Mouse (Mus musculus): ENCODE data around the gene Clcn6. TPM values are rescaled to one million over a fixed set of nuclear protein-coding genes. Genes with fewer than 3 reads are reported as not detected.
"Not testable (repeated sequence)": the region's sequence is repeated elsewhere in the genome, so short reads cannot be mapped to it uniquely, and the experiment has no call there.

Clcn6 gene
- polyA plus RNA-seq, 1 experiment from 2014 or later = 5.4 TPM

DNA sequence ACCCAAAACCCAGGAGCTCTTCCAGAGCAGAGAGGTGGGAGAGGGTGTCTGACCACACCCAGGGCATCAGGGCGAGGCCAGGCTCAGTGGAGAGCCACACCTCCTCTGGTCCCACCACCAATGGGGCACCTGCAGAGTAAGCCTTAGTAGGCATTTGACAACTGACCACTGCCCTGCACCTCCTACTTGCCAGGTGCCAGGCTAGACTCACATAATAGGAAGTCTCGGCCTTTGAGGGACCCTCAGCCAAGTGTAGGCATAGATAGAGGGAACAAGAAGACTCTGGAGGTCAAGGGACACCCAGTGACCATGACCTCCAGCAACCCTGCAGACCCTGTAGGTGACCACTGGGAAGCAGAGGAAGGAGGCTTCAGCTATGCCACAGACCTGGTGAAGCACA is 5.5 kb upstream of the Clcn6 start:
- Histone ChIP-seq H3K4me1 (ENCODE audit: control insufficient read depth in 2 of 2, insufficient read depth in 2 of 2, low read length in 2 of 2) (peaks cover 20 to 35% of the 10 kb centered on the region in 2 experiments), H3K9ac (ENCODE audit: low read length) (no peak overlapping the region), H3K4me2 (ENCODE audit: low read length) (no peak overlapping the region), H3K27me3 (ENCODE audit: control insufficient read depth, insufficient read depth, low read length) (no peaks in the 10 kb centered on the region), H3K9me3 (ENCODE audit: control insufficient read depth, low read length) (no peaks in the 10 kb centered on the region), H3K36me3 (ENCODE audit: control insufficient read depth, insufficient read depth, low read length) (peaks cover 52% of the 10 kb centered on the region), H3K4me3 (ENCODE audit: control insufficient read depth in 1 of 2, insufficient read depth in 1 of 2, low read depth in 1 of 2, low read length in 2 of 2) (no peak overlapping the region), H3K27ac (replicated peaks in 1 of 2; ENCODE audit: control insufficient read depth in 1 of 2, insufficient read depth in 1 of 2, low read depth in 2 of 2, low read length in 2 of 2) (no peak overlapping the region)
- no peak for ATAC-seq (ENCODE audit: insufficient number of reproducible peaks, insufficient read depth, low FRiP score, low read depth)
- WGBS = 75% methylated on average over 2 of the region's 2 CpGs

- H3K36me3 ChIP-seq (ENCODE audit: control insufficient read depth, insufficient read depth, low read length) = peaks cover 44% of the 10 kb centered on the region
- H3K27ac ChIP-seq (replicated peaks in 1 of 2; ENCODE audit: control insufficient read depth in 1 of 2, insufficient read depth in 1 of 2, low read depth in 2 of 2, low read length in 2 of 2); H3K4me2 ChIP-seq (ENCODE audit: low read length); H3K27me3 ChIP-seq (ENCODE audit: control insufficient read depth, insufficient read depth, low read length); H3K4me3 ChIP-seq (ENCODE audit: control insufficient read depth in 1 of 2, insufficient read depth in 1 of 2, low read depth in 1 of 2, low read length in 2 of 2); H3K9ac ChIP-seq (ENCODE audit: low read length); ATAC-seq (ENCODE audit: insufficient number of reproducible peaks, insufficient read depth, low FRiP score, low read depth); H3K9me3 ChIP-seq (ENCODE audit: control insufficient read depth, low read length): not testable (repeated sequence)
- WGBS = 81% methylated on average over 7 of the region's 8 CpGs
- peaks cover 20 to 35% of the 10 kb centered on the region in 2 experiments for H3K4me1 ChIP-seq (ENCODE audit: control insufficient read depth in 2 of 2, insufficient read depth in 2 of 2, low read length in 2 of 2)
Measured at GRCm38 (mm10) chr4:148043327-148043726, 4.7 kb upstream of the Clcn6 start.

DNA sequence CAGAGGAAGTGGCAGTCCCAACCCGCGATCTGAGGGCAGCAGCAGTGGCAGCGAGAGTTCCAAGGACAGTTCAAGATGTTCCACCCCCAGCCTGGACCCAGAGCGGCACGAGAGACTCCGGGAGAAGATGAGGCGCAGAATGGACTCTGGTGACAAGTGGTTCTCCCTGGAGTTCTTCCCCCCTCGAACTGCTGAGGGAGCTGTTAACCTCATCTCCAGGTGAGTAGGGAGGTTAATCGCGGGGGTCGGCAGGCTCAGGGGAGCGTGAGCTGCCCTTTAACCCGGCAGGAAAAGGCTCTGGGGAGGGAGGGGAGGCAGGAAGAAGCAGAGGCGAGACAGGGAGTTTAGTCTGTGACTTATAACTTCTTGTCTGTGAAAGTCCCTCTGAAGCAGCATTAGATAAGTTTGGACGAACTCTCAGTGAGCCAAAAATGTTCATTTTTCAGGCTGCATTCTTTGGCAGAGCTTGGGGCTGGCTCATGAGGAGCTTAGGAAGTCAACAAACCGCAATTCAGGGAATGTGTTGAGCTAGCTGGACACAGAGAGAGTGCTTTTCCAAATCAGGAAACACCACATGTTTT is 3.1 kb upstream of the Clcn6 start:
- H3K27ac ChIP-seq (replicated peaks in 1 of 2; ENCODE audit: control insufficient read depth in 1 of 2, insufficient read depth in 1 of 2, low read depth in 2 of 2, low read length in 2 of 2) = peak overlapping the region; percentile 56 to 81
- peak overlapping the region; percentile 74 for H3K9ac ChIP-seq (ENCODE audit: low read length)
- no peaks in the 10 kb centered on the region for H3K27me3 ChIP-seq (ENCODE audit: control insufficient read depth, insufficient read depth, low read length)
- peak overlapping the region; percentile 86 for H3K4me2 ChIP-seq (ENCODE audit: low read length)
- 3% methylated on average over 16 of the region's 16 CpGs for WGBS
- no peak for ATAC-seq (ENCODE audit: insufficient number of reproducible peaks, insufficient read depth, low FRiP score, low read depth)
- H3K9me3 ChIP-seq (ENCODE audit: control insufficient read depth, low read length) = no peaks in the 10 kb centered on the region
- peaks cover 33% of the 10 kb centered on the region for H3K36me3 ChIP-seq (ENCODE audit: control insufficient read depth, insufficient read depth, low read length)
- H3K4me1 ChIP-seq (ENCODE audit: control insufficient read depth in 2 of 2, insufficient read depth in 2 of 2, low read length in 2 of 2) = peaks cover 20 to 43% of the 10 kb centered on the region in 2 experiments
- peak overlapping the region; percentile 51 to 60 for H3K4me3 ChIP-seq (ENCODE audit: control insufficient read depth in 1 of 2, insufficient read depth in 1 of 2, low read depth in 1 of 2, low read length in 2 of 2)

GRCm38 (mm10) chr4:148040933-148041610 is 2.5 kb upstream of the Clcn6 start:
- Histone ChIP-seq H3K4me1 (ENCODE audit: control insufficient read depth in 2 of 2, insufficient read depth in 2 of 2, low read length in 2 of 2) (peaks cover 20 to 43% of the 10 kb centered on the region in 2 experiments), H3K4me3 (ENCODE audit: control insufficient read depth in 1 of 2, insufficient read depth in 1 of 2, low read depth in 1 of 2, low read length in 2 of 2) (peak overlapping the region; percentile 51 to 60)

DNA sequence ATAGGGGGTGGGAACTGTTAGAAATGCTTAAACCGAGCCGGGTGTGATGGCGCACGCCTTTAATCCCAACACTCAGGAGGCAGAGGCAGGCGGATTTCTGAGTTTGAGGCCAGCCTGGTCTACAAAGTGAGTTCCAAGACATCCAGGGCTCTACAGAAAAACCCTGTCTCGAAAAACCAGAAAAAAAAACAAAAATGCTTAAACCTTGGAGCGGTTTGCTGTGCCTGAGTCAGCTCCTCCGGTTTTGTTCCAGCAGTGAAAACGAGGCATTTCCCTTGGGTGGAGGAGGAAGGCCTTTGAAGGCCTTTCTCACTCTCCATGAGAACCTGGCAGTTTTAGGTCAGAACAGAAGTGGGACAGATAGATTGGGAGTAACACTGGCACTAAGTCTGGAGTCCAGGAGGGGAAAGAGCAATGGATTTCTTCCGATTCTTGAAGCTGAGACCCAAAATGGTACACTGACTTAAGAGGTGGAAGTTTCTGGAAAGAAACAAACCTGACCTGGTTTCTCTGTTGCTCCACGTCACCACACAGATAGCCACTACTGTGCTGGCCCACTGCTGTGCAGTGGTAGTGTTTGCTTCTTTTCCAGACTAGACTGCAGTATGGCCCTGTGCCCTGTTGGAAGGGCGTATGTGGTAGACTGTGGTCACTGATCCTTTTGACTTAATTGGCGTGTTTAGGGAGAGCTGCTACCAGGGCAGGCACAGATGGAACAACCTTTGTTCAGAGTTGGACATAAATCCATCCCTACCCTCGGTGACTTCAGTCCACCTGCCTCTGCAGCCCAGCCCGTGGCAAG is 1.6 kb upstream of the Clcn6 start:
- ATAC-seq (ENCODE audit: insufficient number of reproducible peaks, insufficient read depth, low FRiP score, low read depth) = no peak
- Histone ChIP-seq H3K27me3 (ENCODE audit: control insufficient read depth, insufficient read depth, low read length) (no peaks in the 10 kb centered on the region), H3K4me3 (ENCODE audit: control insufficient read depth in 1 of 2, insufficient read depth in 1 of 2, low read depth in 1 of 2, low read length in 2 of 2) (peak overlapping the region; percentile 79 to 80), H3K9me3 (ENCODE audit: control insufficient read depth, low read length) (no peaks in the 10 kb centered on the region), H3K4me2 (ENCODE audit: low read length) (peak overlapping the region; percentile 86), H3K27ac (replicated peaks in 1 of 2; ENCODE audit: control insufficient read depth in 1 of 2, insufficient read depth in 1 of 2, low read depth in 2 of 2, low read length in 2 of 2) (peak overlapping the region; percentile 56 to 81), H3K9ac (ENCODE audit: low read length) (peak overlapping the region; percentile 74), H3K4me1 (ENCODE audit: control insufficient read depth in 2 of 2, insufficient read depth in 2 of 2, low read length in 2 of 2) (peaks cover 20 to 43% of the 10 kb centered on the region in 2 experiments), H3K36me3 (ENCODE audit: control insufficient read depth, insufficient read depth, low read length) (peaks cover 34% of the 10 kb centered on the region)
- 63% methylated on average over 15 of the region's 15 CpGs for WGBS

More at GRCm38 (mm10) chr4:148040933-148041610, 2.5 kb upstream of the Clcn6 start:
- H3K36me3 ChIP-seq (ENCODE audit: control insufficient read depth, insufficient read depth, low read length) = peaks cover 39% of the 10 kb centered on the region
- H3K4me2 ChIP-seq (ENCODE audit: low read length) = peak overlapping the region; percentile 86
- peak; percentile 15; the same call in 1 of the 2 replicates for ATAC-seq (ENCODE audit: insufficient number of reproducible peaks, insufficient read depth, low FRiP score, low read depth)
- H3K9ac ChIP-seq (ENCODE audit: low read length) = peak overlapping the region; percentile 74
- peak overlapping the region; percentile 56 to 81 for H3K27ac ChIP-seq (replicated peaks in 1 of 2; ENCODE audit: control insufficient read depth in 1 of 2, insufficient read depth in 1 of 2, low read depth in 2 of 2, low read length in 2 of 2)
- no peaks in the 10 kb centered on the region for H3K9me3 ChIP-seq (ENCODE audit: control insufficient read depth, low read length)
- WGBS = under 1% methylated on average over 19 of the region's 19 CpGs
- H3K27me3 ChIP-seq (ENCODE audit: control insufficient read depth, insufficient read depth, low read length) = no peaks in the 10 kb centered on the region

DNA sequence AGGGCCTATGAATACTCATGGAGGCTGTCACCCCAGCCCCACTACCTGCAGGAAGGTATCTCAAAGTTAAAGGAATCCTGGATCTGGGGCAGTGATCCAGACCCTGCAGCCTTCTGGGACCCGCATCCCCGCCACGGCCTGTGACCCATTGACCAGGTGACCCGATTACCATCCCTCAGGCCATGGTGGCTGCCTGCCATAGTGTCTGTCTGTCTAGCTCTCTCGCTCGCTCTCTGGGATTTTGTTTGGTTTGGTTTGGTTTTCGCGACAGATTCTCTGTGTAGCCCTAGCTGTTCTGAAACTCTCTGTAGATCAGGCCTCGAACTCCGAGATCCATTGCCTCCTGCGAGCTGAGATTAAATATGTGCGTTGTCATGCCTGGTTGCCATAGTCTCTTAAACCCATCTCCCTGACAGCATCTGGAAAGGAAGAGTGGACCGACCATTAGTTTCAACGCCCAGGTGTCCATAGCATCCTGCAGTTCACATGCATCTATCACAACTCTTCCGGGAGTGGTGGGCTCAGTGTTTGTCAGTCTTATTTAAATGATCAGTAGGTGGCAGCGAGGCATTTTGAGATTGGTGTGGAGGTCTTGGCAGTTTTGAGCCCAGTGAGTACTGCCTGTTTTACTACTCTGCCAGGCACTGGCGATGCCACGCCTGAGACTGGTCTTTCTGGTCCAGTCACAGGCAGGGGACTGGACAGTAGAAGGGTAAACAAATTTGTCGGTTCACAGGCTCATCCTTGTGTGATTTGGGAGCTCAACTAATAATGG is 820 bp upstream of the Clcn6 start:
- Histone ChIP-seq H3K9ac (ENCODE audit: low read length) (peak overlapping the region; percentile 79), H3K4me1 (ENCODE audit: control insufficient read depth in 2 of 2, insufficient read depth in 2 of 2, low read length in 2 of 2) (peaks cover 20 to 41% of the 10 kb centered on the region in 2 experiments), H3K36me3 (ENCODE audit: control insufficient read depth, insufficient read depth, low read length) (peaks cover 33% of the 10 kb centered on the region), H3K4me3 (ENCODE audit: control insufficient read depth in 1 of 2, insufficient read depth in 1 of 2, low read depth in 1 of 2, low read length in 2 of 2) (peak overlapping the region; percentile 79 to 80), H3K9me3 (ENCODE audit: control insufficient read depth, low read length) (no peaks in the 10 kb centered on the region), H3K27me3 (ENCODE audit: control insufficient read depth, insufficient read depth, low read length) (no peaks in the 10 kb centered on the region), H3K4me2 (ENCODE audit: low read length) (peak overlapping the region; percentile 86), H3K27ac (replicated peaks in 1 of 2; ENCODE audit: control insufficient read depth in 1 of 2, insufficient read depth in 1 of 2, low read depth in 2 of 2, low read length in 2 of 2) (peak overlapping the region; percentile 56 to 81)
- 21% methylated on average over 19 of the region's 19 CpGs for WGBS
- no peak for ATAC-seq (ENCODE audit: insufficient number of reproducible peaks, insufficient read depth, low FRiP score, low read depth)

DNA sequence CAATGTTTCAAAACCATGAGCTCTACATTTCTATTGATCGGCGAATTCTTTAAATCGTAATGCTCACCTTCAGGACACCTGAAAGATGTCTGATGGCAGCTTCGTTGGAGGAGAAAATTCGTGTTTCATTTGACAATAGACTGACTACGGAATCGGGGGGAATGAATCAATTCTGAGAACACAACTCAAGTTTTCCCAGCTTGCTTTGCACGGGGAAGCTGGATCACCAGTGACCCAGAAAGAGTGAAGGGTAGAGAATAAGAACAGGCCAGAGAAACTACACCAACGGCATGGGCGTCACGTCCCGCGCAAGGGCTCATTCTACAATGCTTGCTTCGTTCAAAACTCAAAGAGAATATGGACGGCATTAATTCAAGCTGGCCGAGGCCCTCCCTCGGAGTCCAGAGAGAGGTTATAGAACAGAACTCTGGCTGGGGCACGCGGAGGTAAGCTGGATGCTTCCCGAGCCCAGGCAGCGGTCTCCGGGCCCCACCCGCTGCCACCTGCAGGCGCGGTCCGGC is 482 bp downstream of the Clcn6 start:
- Histone ChIP-seq H3K27me3 (ENCODE audit: control insufficient read depth, insufficient read depth, low read length) (no peaks in the 10 kb centered on the region), H3K4me2 (ENCODE audit: low read length) (peak overlapping the region; percentile 76), H3K27ac (replicated peaks in 1 of 2; ENCODE audit: control insufficient read depth in 1 of 2, insufficient read depth in 1 of 2, low read depth in 2 of 2, low read length in 2 of 2) (peak overlapping the region; percentile 62 to 79), H3K4me1 (ENCODE audit: control insufficient read depth in 2 of 2, insufficient read depth in 2 of 2, low read length in 2 of 2) (peaks cover 20 to 39% of the 10 kb centered on the region in 2 experiments), H3K4me3 (ENCODE audit: control insufficient read depth in 1 of 2, insufficient read depth in 1 of 2, low read depth in 1 of 2, low read length in 2 of 2) (peak overlapping the region; percentile 79 to 88), H3K9me3 (ENCODE audit: control insufficient read depth, low read length) (no peaks in the 10 kb centered on the region), H3K36me3 (ENCODE audit: control insufficient read depth, insufficient read depth, low read length) (peaks cover 30% of the 10 kb centered on the region), H3K9ac (ENCODE audit: low read length) (peak overlapping the region; percentile 74)
- ATAC-seq (ENCODE audit: insufficient number of reproducible peaks, insufficient read depth, low FRiP score, low read depth) = no peak
- WGBS = 7% methylated on average over 26 of the region's 26 CpGs
